Mouse (Mus musculus) lung, adult 2 months (tissue): Measurements from ENCODE around the gene Celf2.

Experiments used
- CTCF ChIP-seq: fragments of 200-500 bp; IDR thresholded peaks from 2 replicates; pipeline ENCODE4 v1.5.1; 2011; ENCODE audit warnings: mild to moderate bottlenecking, low read length, control low read depth; ENCODE audit not compliant: insufficient read depth
- POLR2A ChIP-seq: fragments of 200-500 bp; IDR thresholded peaks from 2 replicates; pipeline ENCODE4 v1.6.1; 2011; ENCODE audit warnings: low read depth, mild to moderate bottlenecking, control low read depth, low read length, borderline replicate concordance; ENCODE audit errors: extremely low read depth

- TF ChIP-seq CTCF (no peak), POLR2A (no peak)
These were observed 977.0 kb downstream of the Celf2 start for GRCm38 (mm10) chr2:6532341-6532740.
